Mouse (Mus musculus) T-helper 17 cell (primary cell): Measurements from ENCODE around the gene Cdhr2.

Experiments
- in situ Hi-C, 2 experiments: fragments of 300-600 bp; cut with MboI, MseI; formaldehyde crosslinking; loops; 1 replicate in 1 of 2; 2 replicates in 1 of 2; pipeline ENCODE4 v1.15.1; 2025; ENCODE audit warnings: high pct_unique_total_duplicates in 2 of 2

Cdhr2 gene

GRCm38 (mm10) chr13:54692711-54693557 is 8.3 kb upstream of the Cdhr2 start:
- in situ Hi-C loops: loop anchor here in 1 of 2 experiments (5.0 to 10.0 kb wide), 2 partner anchors 419 to 752 kb away; partner anchors contain the start of gene Grk6

GRCm38 (mm10) chr13:54693558-54694347 is 7.5 kb upstream of the Cdhr2 start, which contains the start of gene Rnf44:
Gene Rnf44, minus strand, starts transcription at chr13:54693907.
- in situ Hi-C loops: loop anchor here in 1 of 2 experiments (5.0 to 10.0 kb wide), 2 partner anchors 419 to 751 kb away; partner anchors contain the start of gene Grk6

- in situ Hi-C loops: loop anchor here in 1 of 2 experiments (5.0 to 10.0 kb wide), 2 partner anchors 418 to 750 kb away; partner anchors contain the start of gene Grk6
These were observed 6.8 kb upstream of the Cdhr2 start for GRCm38 (mm10) chr13:54694348-54695060.

GRCm38 (mm10) chr13:54695479-54696230 is 5.6 kb upstream of the Cdhr2 start:
- in situ Hi-C loops: loop anchor here in 1 of 2 experiments (10.0 kb wide), 1 partner anchor 749 kb away; the partner anchor contains the start of gene Grk6

GRCm38 (mm10) chr13:54702507-54702906 is 1.2 kb downstream of the Cdhr2 start:
- in situ Hi-C loops: no loop called here

- in situ Hi-C loops: no loop called here
These were observed 3.6 kb downstream of the Cdhr2 start for GRCm38 (mm10) chr13:54704890-54705289.

- in situ Hi-C loops: no loop called here
These were observed 9.6 kb downstream of the Cdhr2 start for GRCm38 (mm10) chr13:54710866-54711265.

GRCm38 (mm10) chr13:54714393-54714792 is 13.1 kb downstream of the Cdhr2 start:
- in situ Hi-C loops: no loop called here

GRCm38 (mm10) chr13:54714996-54715395 is 13.7 kb downstream of the Cdhr2 start:
- in situ Hi-C loops: no loop called here

GRCm38 (mm10) chr13:54716916-54717315 is 15.7 kb downstream of the Cdhr2 start:
- in situ Hi-C loops: no loop called here

GRCm38 (mm10) chr13:54723143-54723542 is 21.9 kb downstream of the Cdhr2 start:
- in situ Hi-C loops: no loop called here

GRCm38 (mm10) chr13:54726131-54726530 is 24.9 kb downstream of the Cdhr2 start:
- in situ Hi-C loops: loop anchor here in 1 of 2 experiments (25.0 kb wide), 1 partner anchor 1036 kb away; no protein-coding TSS in a partner anchor

GRCm38 (mm10) chr13:54736931-54737330 is 35.7 kb downstream of the Cdhr2 start:
- in situ Hi-C loops: loop anchor here in 1 of 2 experiments (25.0 kb wide), 1 partner anchor 1025 kb away; no protein-coding TSS in a partner anchor

- in situ Hi-C loops: loop anchor here in 1 of 2 experiments (25.0 kb wide), 1 partner anchor 1025 kb away; no protein-coding TSS in a partner anchor
These were observed 36.4 kb downstream of the Cdhr2 start for GRCm38 (mm10) chr13:54737488-54738212.

GRCm38 (mm10) chr13:54738213-54738601 is 36.9 kb downstream of the Cdhr2 start:
- in situ Hi-C loops: loop anchor here in 1 of 2 experiments (25.0 kb wide), 1 partner anchor 1024 kb away; no protein-coding TSS in a partner anchor

- in situ Hi-C loops: loop anchor here in 1 of 2 experiments (25.0 kb wide), 1 partner anchor 1016 kb away; no protein-coding TSS in a partner anchor
These were observed 44.8 kb downstream of the Cdhr2 start for GRCm38 (mm10) chr13:54746110-54746509.

GRCm38 (mm10) chr13:54746896-54747295 is 45.6 kb downstream of the Cdhr2 start:
- in situ Hi-C loops: loop anchor here in 1 of 2 experiments (25.0 kb wide), 1 partner anchor 1015 kb away; no protein-coding TSS in a partner anchor

GRCm38 (mm10) chr13:54748190-54748589 is 46.9 kb downstream of the Cdhr2 start:
- in situ Hi-C loops: loop anchor here in 1 of 2 experiments (25.0 kb wide), 1 partner anchor 1014 kb away; no protein-coding TSS in a partner anchor

GRCm38 (mm10) chr13:54748721-54749060 is 47.4 kb downstream of the Cdhr2 start:
- in situ Hi-C loops: loop anchor here in 1 of 2 experiments (25.0 kb wide), 1 partner anchor 1014 kb away; no protein-coding TSS in a partner anchor
